In genomic region chr4:141020220-141020619, GRCm38 (mm10) we compare ENCODE assay signal across 11 mouse cellular contexts. TPM values are rescaled to one million over a fixed set of nuclear protein-coding genes. Genes with fewer than 3 reads are reported as not detected.
DNase-seq lines count a peak whose midpoint lies in the region; ATAC-seq and TF ChIP-seq lines count a peak whose summit lies in the region.
"Had no signal": no experiment of that assay in that cellular context is flagged by ENCODE, and none has a peak within 500 bp of the region (broad histone marks: within the 10 kb centered on the region; RNA-seq: fewer than 3 reads in every experiment).

No protein-coding gene starts in this region.

- peak overlapping the region; percentile 46 for H3K4me2 ChIP-seq in lung, embryonic 14.5 days
- no peak overlapping the region for H3K4me2 ChIP-seq in forebrain, embryonic 16.5 days (ENCODE audit: low read length)
- H3K4me2 ChIP-seq in limb, embryonic 11.5 days (ENCODE audit: low read depth, severe bottlenecking) = no peak overlapping the region
- peak overlapping the region; percentile 37 for H3K4me2 ChIP-seq in stomach, embryonic 16.5 days (ENCODE audit: low read depth, low read length)

- 58% methylated on average over 17 of the region's 17 CpGs for WGBS in lung, embryonic 14.5 days
- WGBS in forebrain, embryonic 16.5 days = 73% methylated on average over 17 of the region's 17 CpGs
- 80% methylated on average over 17 of the region's 17 CpGs for WGBS in limb, embryonic 11.5 days
- 67% methylated on average over 17 of the region's 17 CpGs for WGBS in stomach, embryonic 16.5 days

- H3K36me3 ChIP-seq in lung, embryonic 14.5 days (ENCODE audit: insufficient read depth) = peaks cover 45% of the 10 kb centered on the region
- peaks cover 4% of the 10 kb centered on the region; the same call in 1 of the 2 replicates for H3K36me3 ChIP-seq in forebrain, embryonic 16.5 days (ENCODE audit: control insufficient read depth, insufficient read depth)
- peaks cover 5% of the 10 kb centered on the region; the same call in 1 of the 2 replicates for H3K36me3 ChIP-seq in limb, embryonic 11.5 days (ENCODE audit: control insufficient read depth, insufficient read depth, low read length)
- no peaks in the 10 kb centered on the region for H3K36me3 ChIP-seq in stomach, embryonic 16.5 days (ENCODE audit: control insufficient read depth, insufficient read depth, low read length)

- H3K9me3 ChIP-seq in lung, embryonic 14.5 days (ENCODE audit: low read depth, low read length) = no peaks in the 10 kb centered on the region
- H3K9me3 ChIP-seq in forebrain, embryonic 16.5 days (ENCODE audit: control insufficient read depth, low read length) = no peaks in the 10 kb centered on the region
- H3K9me3 ChIP-seq in limb, embryonic 11.5 days (ENCODE audit: control insufficient read depth, low read length) = no peaks in the 10 kb centered on the region
- H3K9me3 ChIP-seq in stomach, embryonic 16.5 days (replicated peaks; ENCODE audit: control insufficient read depth, low read length) = no peaks in the 10 kb centered on the region

- H3K4me3 ChIP-seq in lung, embryonic 14.5 days (ENCODE audit: low read depth, low read length) = no peak overlapping the region
- no peak overlapping the region for H3K4me3 ChIP-seq in forebrain, embryonic 16.5 days (replicated peaks; ENCODE audit: low read length)
- H3K4me3 ChIP-seq in limb, embryonic 11.5 days (ENCODE audit: low read depth, low read length) = no peak overlapping the region
- no peak overlapping the region for H3K4me3 ChIP-seq in stomach, embryonic 16.5 days (replicated peaks; ENCODE audit: low read length)
- H3K4me3 ChIP-seq in left cerebral cortex, adult 2 months = no peak overlapping the region
- H3K4me3 ChIP-seq: layer of hippocampus, adult 2 months had no signal

- ATAC-seq in lung, embryonic 14.5 days (ENCODE audit: insufficient read depth) = peak; percentile 4; the same call in 1 of the 2 replicates
- ATAC-seq in forebrain, embryonic 16.5 days = no peak
- no peak for ATAC-seq in limb, embryonic 11.5 days (ENCODE audit: insufficient number of reproducible peaks, low FRiP score, low TSS enrichment, low read depth)
- no peak for ATAC-seq in stomach, embryonic 16.5 days (ENCODE audit: insufficient read depth, low FRiP score)

- intact Hi-C loops in left cerebral cortex, adult 2 months (cut with DNase I) = no loop called here

- peaks cover 24% of the 10 kb centered on the region for H3K4me1 ChIP-seq in lung, embryonic 14.5 days (ENCODE audit: insufficient read depth)
- peaks cover 33% of the 10 kb centered on the region for H3K4me1 ChIP-seq in forebrain, embryonic 16.5 days (replicated peaks; ENCODE audit: control insufficient read depth, insufficient read depth, low read length)
- H3K4me1 ChIP-seq in limb, embryonic 11.5 days (ENCODE audit: control insufficient read depth, insufficient read depth, low read length) = peaks cover 21% of the 10 kb centered on the region
- H3K4me1 ChIP-seq in stomach, embryonic 16.5 days (ENCODE audit: control insufficient read depth, insufficient read depth, low read length) = peaks cover 40% of the 10 kb centered on the region

- H3K27me3 ChIP-seq in lung, embryonic 14.5 days (ENCODE audit: insufficient read depth, low read length) = no peaks in the 10 kb centered on the region
- H3K27me3 ChIP-seq in forebrain, embryonic 16.5 days (replicated peaks; ENCODE audit: control insufficient read depth, insufficient read depth, low read length) = no peaks in the 10 kb centered on the region
- no peaks in the 10 kb centered on the region for H3K27me3 ChIP-seq in limb, embryonic 11.5 days (ENCODE audit: control insufficient read depth, insufficient read depth, low read length)
- H3K27me3 ChIP-seq in stomach, embryonic 16.5 days (ENCODE audit: control insufficient read depth, insufficient read depth, low read length) = no peaks in the 10 kb centered on the region

- peak; percentile 58 for DNase-seq in lung, embryonic 14.5 days
- DNase-seq in lung, postnatal 4 days = no peak
- DNase-seq in limb, embryonic 11.5 days (ENCODE audit: low spot score) = no peak
- no peak for DNase-seq in left cerebral cortex, adult 2 months (ENCODE audit: extremely low spot score in 1 of 2, low spot score in 2 of 2)
- DNase-seq in T-cell, adult 2 months (ENCODE audit: low spot score) = no peak
- DNase-seq: adrenal gland, postnatal 36 days; thymus, adult 2 months had no signal

- peak overlapping the region; percentile 34 for H3K9ac ChIP-seq in lung, embryonic 14.5 days
- peak overlapping the region; percentile 43; the same call in 1 of the 2 replicates for H3K9ac ChIP-seq in forebrain, embryonic 16.5 days (replicated peaks; ENCODE audit: low read depth, low read length)
- peak overlapping the region; percentile 55; the same call in 1 of the 2 replicates for H3K9ac ChIP-seq in limb, embryonic 11.5 days (ENCODE audit: low read length)
- peak overlapping the region; percentile 47; the same call in 1 of the 2 replicates for H3K9ac ChIP-seq in stomach, embryonic 16.5 days (ENCODE audit: low read length)

- H3K27ac ChIP-seq in lung, embryonic 14.5 days (ENCODE audit: low read depth) = peak overlapping the region; percentile 95
- H3K27ac ChIP-seq in forebrain, embryonic 16.5 days (ENCODE audit: low read length) = peak overlapping the region; percentile 77
- H3K27ac ChIP-seq in limb, embryonic 11.5 days (replicated peaks; ENCODE audit: low read depth, low read length) = peak overlapping the region; percentile 89
- peak overlapping the region; percentile 95 for H3K27ac ChIP-seq in stomach, embryonic 16.5 days (ENCODE audit: low read length)
- no peak overlapping the region for H3K27ac ChIP-seq in left cerebral cortex, adult 2 months

- TF ChIP-seq CTCF in lung, embryonic 14.5 days (IDR thresholded peaks at IDR 0.05; ENCODE audit: low read depth) = no peak
- TF ChIP-seq CTCF in left cerebral cortex, adult 2 months (IDR thresholded peaks at IDR 0.05) = no peak

RNA-seq across cellular contexts. Expression of gene Mfap2, which starts 10.0 kb away (rescaled TPM):
- polyA plus RNA-seq in lung, embryonic 14.5 days (2014; fragmentation: Nextera tagmentation; extraction: Ambion mirVana) = 517 and 566 TPM in 2 replicates
- 190 and 202 TPM in 2 replicates for polyA plus RNA-seq in forebrain, embryonic 16.5 days (2015; fragmentation: Nextera tagmentation; extraction: Ambion mirVana)
- 485 and 517 TPM in 2 replicates for polyA plus RNA-seq in limb, embryonic 11.5 days (2014; fragmentation: Nextera tagmentation; extraction: Ambion mirVana)
- polyA plus RNA-seq in stomach, embryonic 16.5 days (2015; fragmentation: Nextera tagmentation; extraction: Ambion mirVana) = 423 and 500 TPM in 2 replicates
- total RNA-seq in left cerebral cortex, adult 2 months (2021) = 1 to 10 TPM; 4.8 to 4.9 TPM
- total RNA-seq: MEL had no signal

RNA-seq across cellular contexts. Expression of gene Atp13a2, which starts 33.5 kb away (rescaled TPM):
- 34.0 and 37.2 TPM in 2 replicates for polyA plus RNA-seq in lung, embryonic 14.5 days (2014; fragmentation: Nextera tagmentation; extraction: Ambion mirVana)
- polyA plus RNA-seq in forebrain, embryonic 16.5 days (2015; fragmentation: Nextera tagmentation; extraction: Ambion mirVana) = 126 and 142 TPM in 2 replicates
- polyA plus RNA-seq in limb, embryonic 11.5 days (2014; fragmentation: Nextera tagmentation; extraction: Ambion mirVana) = 27.8 and 28.7 TPM in 2 replicates
- polyA plus RNA-seq in stomach, embryonic 16.5 days (2015; fragmentation: Nextera tagmentation; extraction: Ambion mirVana) = 37.9 and 41.7 TPM in 2 replicates
- 100 to 1,000 TPM; 150 to 155 TPM for total RNA-seq in left cerebral cortex, adult 2 months (2021)

RNA-seq across cellular contexts. Expression of gene Crocc, which starts 40.1 kb away (rescaled TPM):
- 7.4 and 9.8 TPM in 2 replicates for polyA plus RNA-seq in lung, embryonic 14.5 days (2014; fragmentation: Nextera tagmentation; extraction: Ambion mirVana)
- 6.2 and 6.7 TPM in 2 replicates for polyA plus RNA-seq in forebrain, embryonic 16.5 days (2015; fragmentation: Nextera tagmentation; extraction: Ambion mirVana)
- 8.7 and 9.0 TPM in 2 replicates for polyA plus RNA-seq in limb, embryonic 11.5 days (2014; fragmentation: Nextera tagmentation; extraction: Ambion mirVana)
- polyA plus RNA-seq in stomach, embryonic 16.5 days (2015; fragmentation: Nextera tagmentation; extraction: Ambion mirVana) = 2.8 and 3.0 TPM in 2 replicates
- total RNA-seq in left cerebral cortex, adult 2 months (2021) = 10 to 100 TPM; 68.1 to 71.3 TPM

RNA-seq across cellular contexts. Expression of gene Necap2, which starts 57.9 kb away (rescaled TPM):
- polyA plus RNA-seq in lung, embryonic 14.5 days (2014; fragmentation: Nextera tagmentation; extraction: Ambion mirVana) = 88.9 and 93.6 TPM in 2 replicates
- polyA plus RNA-seq in forebrain, embryonic 16.5 days (2015; fragmentation: Nextera tagmentation; extraction: Ambion mirVana) = 56.6 and 57.8 TPM in 2 replicates
- polyA plus RNA-seq in limb, embryonic 11.5 days (2014; fragmentation: Nextera tagmentation; extraction: Ambion mirVana) = 65.0 and 71.0 TPM in 2 replicates
- 97.5 and 102 TPM in 2 replicates for polyA plus RNA-seq in stomach, embryonic 16.5 days (2015; fragmentation: Nextera tagmentation; extraction: Ambion mirVana)
- 10 to 100 TPM; 44.9 to 45.9 TPM for total RNA-seq in left cerebral cortex, adult 2 months (2021)

RNA-seq across cellular contexts. Expression of gene Sdhb, which starts 59.2 kb away (rescaled TPM):
- polyA plus RNA-seq in lung, embryonic 14.5 days (2014; fragmentation: Nextera tagmentation; extraction: Ambion mirVana) = 382 and 392 TPM in 2 replicates
- polyA plus RNA-seq in forebrain, embryonic 16.5 days (2015; fragmentation: Nextera tagmentation; extraction: Ambion mirVana) = 420 and 438 TPM in 2 replicates
- polyA plus RNA-seq in limb, embryonic 11.5 days (2014; fragmentation: Nextera tagmentation; extraction: Ambion mirVana) = 403 and 421 TPM in 2 replicates
- polyA plus RNA-seq in stomach, embryonic 16.5 days (2015; fragmentation: Nextera tagmentation; extraction: Ambion mirVana) = 399 and 401 TPM in 2 replicates
- total RNA-seq in left cerebral cortex, adult 2 months (2021) = 100 to 1,000 TPM; 170 to 178 TPM

Comparison
In these comparisons a context has a peak if more than half of its experiments do, and no peak if none do; other contexts are left out.
1. H3K4me2 ChIP-seq: peak in lung, embryonic 14.5 days (single experiment) and stomach, embryonic 16.5 days (single experiment); none in forebrain, embryonic 16.5 days (single experiment) and limb, embryonic 11.5 days (single experiment).
2. Peak in every context shown above with its lines, with median percentiles within 50 percentile points of each other: H3K9ac ChIP-seq.